Mouse (Mus musculus) forebrain, postnatal 0 days (tissue): Measurements from ENCODE around the gene Plcd3. TPM values are rescaled to one million over a fixed set of nuclear protein-coding genes. Genes with fewer than 3 reads are reported as not detected.

Source experiments
- ATAC-seq: fragments of 200-750 bp; cut with Nextera tagmentation; 2 replicates; pipeline ENCODE4 v1.8.0; 2017; ENCODE audit warnings: mild to moderate bottlenecking, moderate library complexity
- DNase-seq: peaks from one replicate; pipeline ENCODE4 v3.0.0-alpha.2; 2015
- H3K27ac ChIP-seq: fragments of 300-500 bp; sonication (generic); 2 replicates; pipeline ENCODE4 v1.5.1; 2014; ENCODE audit warnings: low read depth, mild to moderate bottlenecking, antibody characterized with exemption, low read length, moderate library complexity, mixed read lengths
- H3K27me3 ChIP-seq: fragments of 300-500 bp; sonication (generic); 2 replicates; pipeline ENCODE4 v1.6.1; 2014; ENCODE audit warnings: mild to moderate bottlenecking, low read length, mixed read lengths; ENCODE audit not compliant: insufficient read depth
- H3K36me3 ChIP-seq: fragments of 300-500 bp; sonication (generic); 2 replicates; pipeline ENCODE4 v1.6.1; 2014; ENCODE audit warnings: mild to moderate bottlenecking, moderate library complexity; ENCODE audit not compliant: insufficient read depth
- H3K4me1 ChIP-seq: fragments of 300-500 bp; sonication (generic); 2 replicates; pipeline ENCODE4 v1.6.1; 2014; ENCODE audit warnings: antibody characterized with exemption; ENCODE audit not compliant: insufficient read depth
- H3K4me2 ChIP-seq: fragments of 300-500 bp; sonication (generic); 2 replicates; pipeline ENCODE4 v1.6.1; 2014; ENCODE audit warnings: low read depth, mild to moderate bottlenecking, moderate library complexity
- H3K4me3 ChIP-seq: fragments of 300-500 bp; sonication (generic); 2 replicates; pipeline ENCODE4 v1.5.1; 2014; ENCODE audit warnings: low read depth, low read length, mixed read lengths
- H3K9ac ChIP-seq: fragments of 300-500 bp; sonication (generic); 2 replicates; pipeline ENCODE4 v1.6.1; 2014; ENCODE audit warnings: mild to moderate bottlenecking
- H3K9me3 ChIP-seq: fragments of 300-500 bp; sonication (generic); 2 replicates; pipeline ENCODE4 v1.6.1; 2016; ENCODE audit warnings: low read length
- CTCF ChIP-seq: sonication (generic); IDR thresholded peaks from 2 replicates; pipeline ENCODE4 v1.5.1; 2016; ENCODE audit warnings: antibody characterized with exemption, control low read depth, low read depth
- WGBS: fragments of 180-500 bp; shearing (Covaris S2); extraction: QIAGEN DNeasy Blood & Tissue Kit; methylation state at CpG from one replicate; pipeline ENCODE4 v1.1.7; 2014; 5-methylcytosine and 5-hydroxymethylcytosine counted together
- polyA plus RNA-seq: library from polyadenylated mRNA; unstranded; fragments of >200 nt; fragmentation: Nextera tagmentation; extraction: Ambion mirVana; gene quantifications from 2 replicates; pipeline ENCODE4 v1.2.1, GENCODE M21; 2015
- total RNA-seq: library from RNA; depleted of rRNA; stranded (reverse); fragments of >200 nt; gene quantifications from 2 replicates; pipeline ENCODE4 v1.2.3, GENCODE M21; 2014

The Plcd3 gene
- total and polyA plus RNA-seq, 2 experiments from 2014 or later, result 3.6 to 8.5 TPM

DNA sequence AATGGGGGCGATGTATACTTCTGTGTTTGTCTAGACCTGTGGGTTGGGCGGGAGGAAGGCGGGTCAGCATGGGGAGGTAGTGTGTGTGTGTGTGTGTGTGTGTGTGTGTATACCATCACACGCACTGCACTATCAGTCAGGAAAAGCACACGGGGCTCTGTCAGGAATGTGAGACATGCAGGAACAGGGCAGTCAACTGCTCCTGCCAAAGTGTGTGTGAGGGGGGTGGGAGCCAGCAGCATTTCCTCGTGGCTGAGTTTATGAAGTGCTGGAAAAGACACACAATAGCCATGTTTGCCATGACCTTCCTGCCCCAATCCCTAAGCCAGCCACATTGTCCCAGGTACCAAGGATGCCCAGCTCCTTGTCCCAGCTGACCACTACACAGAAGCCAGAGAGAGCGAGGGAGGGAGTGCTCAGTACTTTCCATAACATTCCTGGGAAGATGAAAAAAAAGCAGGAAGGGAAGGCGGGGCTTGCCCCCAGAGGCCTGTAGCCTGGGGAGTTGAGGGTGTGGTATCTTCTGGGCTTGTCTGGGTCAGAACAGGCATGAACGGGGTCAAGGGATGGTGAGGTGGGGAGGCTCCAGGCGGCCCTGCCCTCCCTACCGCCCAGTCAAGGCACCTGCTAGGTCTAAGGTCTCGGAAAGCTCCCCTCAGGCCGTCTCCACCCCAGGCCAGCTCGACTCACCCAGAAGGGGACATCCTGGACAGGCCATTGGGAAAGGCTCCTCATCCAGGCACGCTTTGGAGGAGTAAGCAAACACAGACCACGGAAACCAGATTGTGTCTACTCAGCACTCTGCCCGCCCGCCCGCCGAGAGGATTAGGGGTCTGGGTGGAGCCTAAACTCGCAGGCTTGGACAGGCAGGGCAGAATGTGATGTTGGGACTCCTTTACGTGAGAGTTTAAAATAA lies 4.2 kb downstream of the Plcd3 start:
- Histone ChIP-seq H3K4me2 (no peak overlapping the region), H3K9ac (no peak overlapping the region), H3K4me3 (no peak overlapping the region), H3K9me3 (no peaks in the 10 kb centered on the region), H3K27me3 (peaks cover 7% of the 10 kb centered on the region; the same call in 1 of the 2 replicates), H3K4me1 (0 out of 2 replicates have a peak, but pooled peaks cover 12% of the 10 kb centered on the region), H3K36me3 (no peaks in the 10 kb centered on the region), H3K27ac (no peak overlapping the region)
- ATAC-seq, result no peak
- 30% methylated on average over 22 of the region's 22 CpGs for WGBS
- no peak for TF ChIP-seq CTCF
- DNase-seq, result no peak

GRCm38 (mm10) chr11:103095801-103096200 lies 5.7 kb downstream of the Plcd3 start:
- Histone ChIP-seq H3K4me1 (no peaks in the 10 kb centered on the region), H3K27ac (no peak overlapping the region), H3K27me3 (peaks cover 3% of the 10 kb centered on the region; the same call in 1 of the 2 replicates), H3K9ac (no peak overlapping the region), H3K9me3 (no peaks in the 10 kb centered on the region), H3K4me3 (no peak overlapping the region), H3K36me3 (no peaks in the 10 kb centered on the region), H3K4me2 (no peak overlapping the region)
- no peak for ATAC-seq
- no peak for DNase-seq
- no peak for TF ChIP-seq CTCF
- 91% methylated on average over 6 of the region's 6 CpGs for WGBS

GRCm38 (mm10) chr11:103095107-103095670 lies 6.3 kb downstream of the Plcd3 start:
- Histone ChIP-seq H3K9me3 (no peaks in the 10 kb centered on the region), H3K27ac (no peak overlapping the region), H3K9ac (no peak overlapping the region), H3K4me1 (no peaks in the 10 kb centered on the region), H3K36me3 (no peaks in the 10 kb centered on the region), H3K4me2 (no peak overlapping the region), H3K4me3 (no peak overlapping the region), H3K27me3 (no peaks in the 10 kb centered on the region; the same call in 1 of the 2 replicates)
- no peak for TF ChIP-seq CTCF
- WGBS, result 60% methylated on average over 9 of the region's 9 CpGs
- no peak for ATAC-seq
- no peak for DNase-seq

DNA sequence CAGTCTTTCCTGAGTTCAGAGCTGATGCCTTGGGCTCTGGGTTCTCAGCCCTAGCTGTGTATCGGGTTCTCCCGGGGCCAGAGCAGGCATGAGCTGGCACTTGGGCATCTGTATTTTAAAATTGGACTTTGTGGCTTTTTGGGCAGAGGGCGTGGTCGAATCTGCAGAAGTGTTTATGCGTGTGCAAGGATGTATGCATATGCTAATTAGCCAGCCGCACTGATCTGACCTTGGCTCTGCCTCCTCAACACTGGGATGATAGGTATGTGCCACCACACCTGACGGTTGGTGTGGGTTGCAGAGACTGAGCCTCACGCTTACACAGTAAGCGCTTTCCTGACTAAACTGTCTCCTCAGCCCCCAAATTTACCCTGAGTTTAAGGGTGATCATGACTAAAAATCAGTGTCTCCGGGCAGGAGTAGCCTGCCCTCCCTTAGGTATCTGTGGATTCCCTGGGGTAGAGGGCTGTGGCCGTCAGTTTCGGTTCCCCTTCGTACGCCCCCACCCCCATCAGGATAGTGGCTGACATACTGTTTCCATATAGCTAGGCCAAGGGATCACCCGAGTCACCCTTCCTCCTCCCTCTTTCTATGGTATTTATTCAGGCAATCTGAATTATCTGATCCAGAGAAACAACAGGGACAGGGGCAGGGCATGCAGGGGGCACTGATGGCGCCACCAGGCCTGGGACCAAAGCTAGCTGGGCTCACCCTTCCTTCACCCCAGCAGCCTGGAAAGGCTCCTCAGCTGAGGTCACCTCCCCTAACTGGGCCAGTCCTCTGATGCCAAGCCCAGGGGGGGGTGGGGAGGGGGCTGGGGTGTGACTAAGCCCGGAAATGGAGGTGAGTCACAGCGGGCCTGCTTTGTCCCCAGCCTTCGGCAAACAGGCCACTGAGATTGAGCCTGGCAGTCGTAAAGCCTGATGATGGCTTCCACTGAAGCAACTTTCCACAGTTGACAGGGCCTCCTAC lies 7.3 kb downstream of the Plcd3 start:
- Histone ChIP-seq H3K27ac (no peak overlapping the region), H3K36me3 (no peaks in the 10 kb centered on the region), H3K4me3 (no peak overlapping the region), H3K9me3 (no peaks in the 10 kb centered on the region), H3K27me3 (no peaks in the 10 kb centered on the region; the same call in 1 of the 2 replicates), H3K4me1 (no peaks in the 10 kb centered on the region), H3K4me2 (no peak overlapping the region), H3K9ac (no peak overlapping the region)
- 78% methylated on average over 20 of the region's 20 CpGs for WGBS
- ATAC-seq (no peak), DNase-seq (no peak)
- TF ChIP-seq CTCF, result no peak

GRCm38 (mm10) chr11:103093306-103093705 lies 8.2 kb downstream of the Plcd3 start:
- Histone ChIP-seq H3K4me2 (no peak overlapping the region), H3K27ac (no peak overlapping the region), H3K27me3 (no peaks in the 10 kb centered on the region; the same call in 1 of the 2 replicates), H3K9ac (no peak overlapping the region), H3K4me1 (no peaks in the 10 kb centered on the region), H3K36me3 (no peaks in the 10 kb centered on the region), H3K4me3 (no peak overlapping the region), H3K9me3 (no peaks in the 10 kb centered on the region)
- 93% methylated on average over 7 of the region's 7 CpGs for WGBS
- no peak for TF ChIP-seq CTCF
- ATAC-seq (no peak), DNase-seq (no peak)

- Histone ChIP-seq H3K27ac (no peak overlapping the region), H3K4me2 (no peak overlapping the region), H3K36me3 (no peaks in the 10 kb centered on the region), H3K4me1 (no peaks in the 10 kb centered on the region), H3K9me3 (no peaks in the 10 kb centered on the region), H3K4me3 (no peak overlapping the region), H3K27me3 (peaks cover 7% of the 10 kb centered on the region; the same call in 1 of the 2 replicates), H3K9ac (no peak overlapping the region)
- WGBS, result 60% methylated on average over 6 of the region's 6 CpGs
- DNase-seq (no peak), ATAC-seq (no peak)
- no peak for TF ChIP-seq CTCF
Measured at GRCm38 (mm10) chr11:103081631-103082030, 19.8 kb downstream of the Plcd3 start.
